Mouse (Mus musculus) spleen, postnatal 4 days (tissue): ENCODE results near the gene Tial1.

Source experiments
- DNase-seq, 2 experiments: peaks; one replicate each; pipeline ENCODE4 v3.0.0; 2022; ENCODE audit warnings: low spot score in 2 of 2

Tial1 gene

DNA sequence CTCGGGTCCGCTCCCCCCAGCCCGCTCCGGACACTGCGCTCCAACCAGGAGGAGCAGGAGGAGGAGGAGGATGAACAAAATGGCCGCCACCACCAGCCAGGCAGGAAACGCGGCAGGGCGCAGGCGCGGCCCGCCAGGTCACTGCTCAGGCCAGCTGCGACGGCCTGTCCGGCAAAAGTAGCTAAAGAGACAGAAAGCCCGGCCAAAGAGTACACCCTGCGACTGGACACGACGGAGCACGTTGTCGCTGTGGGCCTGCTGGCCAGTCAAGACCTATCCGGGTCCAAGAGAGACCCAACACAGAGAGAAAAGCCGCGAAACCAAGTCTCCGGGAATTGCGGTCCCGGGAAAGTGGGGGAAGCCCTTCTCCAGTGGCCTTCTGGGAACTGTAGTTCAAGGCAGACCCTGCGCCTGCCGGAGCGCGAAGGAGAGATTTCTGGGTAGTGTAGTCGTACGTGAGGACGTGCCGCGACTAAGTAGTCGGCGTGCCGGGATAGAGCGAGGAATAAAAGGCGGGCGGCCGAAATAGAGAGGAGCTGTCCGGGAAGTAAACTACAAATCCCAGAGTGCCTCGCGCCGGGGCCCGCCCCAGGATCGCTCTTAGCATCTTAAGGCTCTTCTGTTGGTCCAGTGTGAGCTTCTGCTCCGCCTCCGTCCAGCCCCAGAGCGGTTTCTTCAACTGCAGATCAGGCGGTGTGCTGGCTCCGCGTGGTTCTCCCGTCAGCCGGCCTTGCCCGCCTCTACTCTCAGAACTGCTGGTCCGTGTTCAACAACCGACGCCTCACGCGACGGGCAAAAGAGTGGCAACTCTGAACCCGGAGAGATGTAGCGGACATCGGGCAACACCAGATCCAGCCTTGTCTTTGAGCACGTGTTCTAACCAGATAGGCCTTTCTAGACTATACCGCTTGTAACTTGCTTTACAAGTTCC, at the start of gene Tial1:
Gene Tial1 (minus strand): TSS at position 433 of the 931 bp plus-strand sequence.
- peak; percentile 95 to 96 for DNase-seq

DNA sequence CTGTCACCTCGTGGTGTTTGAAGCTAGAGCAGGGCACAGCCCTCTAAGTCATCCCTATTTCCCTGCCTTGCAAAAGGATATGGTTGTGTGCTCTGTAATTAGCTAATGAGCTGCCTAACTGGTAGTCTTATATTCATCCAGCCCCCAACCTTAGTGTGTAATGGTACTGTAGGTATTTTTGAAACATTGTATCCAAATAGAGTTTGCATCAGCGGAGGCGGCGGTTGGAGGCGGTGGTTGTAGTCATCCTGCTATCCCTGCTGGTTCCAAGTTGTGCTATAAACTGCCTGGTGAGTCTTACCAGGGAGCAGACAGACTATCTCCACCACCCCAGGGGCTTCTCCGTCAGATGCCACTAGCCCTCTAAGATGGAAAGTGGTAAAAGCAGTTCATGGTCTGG, 42.6 kb upstream of the Tial1 start:
- DNase-seq, result no peak

DNA sequence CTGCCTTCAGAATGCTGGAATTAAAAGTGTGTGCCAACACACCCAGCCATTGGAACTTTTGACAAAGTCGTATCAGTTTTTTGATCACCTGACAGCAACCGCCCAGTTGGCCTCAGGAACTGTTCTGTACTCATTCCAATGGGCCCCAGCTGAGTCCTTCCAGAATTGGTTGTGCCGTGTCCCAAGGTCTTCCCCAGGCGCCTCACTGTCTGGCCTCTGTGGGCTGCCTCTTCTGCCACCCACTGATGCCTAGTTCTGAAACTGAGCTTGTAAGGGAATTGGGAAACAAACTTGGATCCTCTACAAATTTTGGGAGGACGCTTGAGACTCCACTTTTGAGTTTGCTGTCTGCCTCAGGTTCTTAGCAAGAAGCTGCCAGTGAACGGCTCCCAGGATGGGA, 38.3 kb upstream of the Tial1 start:
- DNase-seq, result no peak

DNA sequence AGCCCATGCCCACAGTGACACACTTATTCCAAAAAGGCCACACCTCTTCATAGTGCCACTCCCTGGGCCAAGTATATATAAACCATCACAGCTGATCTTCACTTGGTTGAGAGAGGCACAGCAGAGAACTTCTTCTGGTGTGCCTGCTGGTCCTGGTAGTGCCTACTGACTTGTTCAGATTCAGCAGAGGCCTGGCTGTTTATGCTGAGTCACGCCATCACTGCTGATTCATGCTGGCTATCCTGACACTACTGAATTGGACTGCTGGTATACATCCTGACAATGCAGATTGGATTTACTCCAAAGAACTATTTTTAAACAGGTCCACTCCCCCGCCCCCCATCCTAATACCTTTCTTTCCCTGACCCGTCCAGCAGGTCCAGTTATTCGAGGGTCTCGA, 33.0 kb upstream of the Tial1 start:
- no peak for DNase-seq

DNA sequence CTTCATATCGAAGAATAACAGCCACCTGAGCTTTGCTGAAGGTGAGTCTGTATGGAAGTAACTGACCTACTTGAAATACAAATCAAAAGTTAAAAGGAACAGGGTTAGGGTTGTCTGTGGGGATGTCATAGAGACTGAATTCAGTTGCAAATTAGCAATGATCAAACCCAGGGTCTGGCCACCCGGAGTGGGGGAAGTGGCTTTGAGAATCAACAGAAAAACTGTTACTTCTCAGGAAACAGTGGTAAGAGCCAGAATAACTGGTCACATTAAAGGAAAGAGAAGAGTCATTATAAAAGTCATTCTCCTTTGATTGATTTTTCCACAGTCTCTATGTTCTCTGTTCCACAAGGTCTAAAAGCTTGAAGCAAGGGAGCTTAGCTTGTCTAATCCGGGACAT, 27.5 kb upstream of the Tial1 start:
- DNase-seq, result no peak

DNA sequence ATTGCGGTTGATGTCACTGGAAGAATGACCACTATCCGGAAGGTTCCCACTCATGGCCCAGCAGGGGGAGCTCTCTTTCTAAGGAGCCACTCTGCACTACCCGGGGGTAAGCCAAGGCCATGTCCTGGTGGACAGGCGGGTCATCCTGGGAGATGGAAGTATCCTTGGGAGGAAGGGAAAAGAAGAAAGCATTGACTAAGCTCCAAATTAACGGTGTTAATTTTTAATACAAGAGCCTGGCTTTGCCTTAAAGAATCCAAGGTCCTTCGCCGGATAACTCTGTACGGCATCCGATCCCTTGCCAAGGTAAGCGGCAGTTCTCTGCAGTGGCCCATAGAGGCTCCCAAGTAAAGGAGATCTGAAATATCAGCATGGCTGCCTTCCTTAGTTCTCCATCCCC, 12.8 kb upstream of the Tial1 start:
- DNase-seq, result peak; percentile 36 to 71

DNA sequence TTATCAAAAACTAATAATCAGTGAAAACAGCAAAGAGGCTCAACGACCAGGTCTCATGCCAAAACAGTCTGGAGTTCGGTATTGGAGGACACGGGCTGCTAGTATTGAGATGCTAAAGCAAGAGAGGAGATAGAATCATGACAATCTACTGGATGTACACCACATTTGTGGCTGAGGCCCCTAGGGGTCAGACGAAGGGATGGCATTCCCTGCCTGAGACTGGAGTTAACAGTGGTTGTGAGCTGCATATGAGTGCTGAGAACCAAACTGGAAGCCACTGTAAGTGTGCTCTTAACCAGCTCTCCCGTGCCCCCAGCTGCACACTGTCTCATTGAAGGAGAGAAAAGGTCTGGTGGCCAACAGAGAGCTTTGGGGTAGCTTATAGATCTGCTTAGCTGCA, 889 bp upstream of the Tial1 start:
- no peak for DNase-seq

DNA sequence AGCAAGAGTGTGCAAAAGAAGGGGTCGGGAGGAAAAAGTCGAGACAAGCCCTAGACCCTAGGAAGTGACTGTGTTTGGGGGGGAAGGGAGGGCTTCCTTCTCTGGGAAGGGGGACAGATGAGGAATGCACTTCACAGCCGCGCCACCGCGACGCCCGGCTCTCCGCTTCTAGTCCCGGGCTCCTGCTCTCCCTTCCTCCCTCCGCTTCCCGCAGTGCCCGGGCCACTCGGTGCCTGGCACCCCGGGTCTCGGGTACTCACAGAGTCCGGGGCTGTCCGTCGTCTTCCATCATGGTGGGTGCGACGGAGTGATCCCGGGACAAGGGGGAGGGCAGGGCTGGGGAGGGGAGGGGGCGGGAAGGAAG, 670 bp downstream of the Tial1 start:
- no peak for DNase-seq

DNA sequence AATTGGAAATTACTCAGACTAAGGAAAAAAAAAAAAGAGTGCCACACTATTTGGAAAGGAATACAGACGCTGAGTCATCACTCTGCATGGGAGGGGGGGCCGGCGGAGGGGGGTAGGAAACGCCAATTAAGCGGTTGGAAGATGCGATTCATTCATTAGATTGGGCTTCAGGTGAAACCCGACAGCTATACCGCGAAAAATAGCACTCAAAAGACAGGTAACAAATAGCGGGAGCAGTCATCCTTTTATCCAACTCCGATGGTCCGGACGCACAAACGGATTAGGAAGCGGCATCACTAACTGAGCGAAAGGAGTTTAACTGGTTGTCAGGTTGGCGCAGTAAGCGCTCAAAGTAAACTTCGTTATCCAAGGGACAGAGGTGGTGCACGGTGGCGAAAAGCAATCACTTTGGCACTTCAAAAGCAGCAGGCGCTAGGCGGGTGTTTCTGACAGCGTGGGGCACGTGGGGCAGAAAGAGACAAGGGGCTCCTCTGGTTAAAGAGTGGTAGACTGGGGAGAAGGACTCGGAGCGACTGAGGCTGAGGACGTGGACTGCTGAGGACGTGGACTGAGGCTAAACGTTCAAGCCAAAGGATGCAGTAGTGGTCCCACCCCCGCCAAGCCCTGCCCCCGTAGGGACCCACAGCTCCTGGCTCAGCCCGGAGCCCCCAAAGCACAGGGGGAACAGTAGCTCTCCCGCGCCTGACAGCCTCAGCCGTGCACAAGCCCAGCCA, 1.2 kb downstream of the Tial1 start:
- peak; percentile 56 to 85 for DNase-seq

DNA sequence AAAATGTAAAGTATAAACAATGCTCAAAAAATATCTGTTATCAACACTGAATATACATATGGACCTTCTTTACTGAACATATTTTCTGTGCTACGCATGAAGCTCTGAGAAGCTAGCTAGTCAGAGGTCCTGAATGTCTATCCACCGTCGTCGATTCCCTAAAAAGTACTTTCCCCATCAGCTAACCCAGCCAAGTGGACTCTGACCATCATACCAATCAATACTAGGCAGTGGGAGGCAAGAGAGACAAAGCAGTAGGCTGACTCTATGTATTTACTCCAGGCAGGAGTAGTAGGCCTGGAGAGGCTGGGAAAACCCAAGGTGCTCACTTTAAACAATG, 1.8 kb downstream of the Tial1 start:
- no peak for DNase-seq

DNA sequence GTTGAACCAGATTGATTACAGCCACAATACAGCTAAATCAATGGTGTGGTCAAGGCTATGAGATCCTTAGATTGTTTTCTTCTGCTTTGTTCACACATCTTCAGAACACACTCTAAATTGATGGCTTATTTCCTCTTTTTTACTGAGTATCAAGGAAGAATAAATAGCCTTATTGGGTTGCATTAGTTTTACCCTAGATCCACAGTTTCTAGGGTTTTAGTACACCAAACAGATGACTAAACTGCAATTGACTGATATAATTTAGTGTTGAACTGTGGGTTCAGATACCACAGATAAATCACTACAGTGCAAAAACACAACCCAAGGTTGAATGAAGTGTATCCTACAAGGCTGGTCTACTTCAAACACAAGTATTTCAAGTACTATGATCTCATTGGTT, 3.5 kb downstream of the Tial1 start:
- no peak for DNase-seq

DNA sequence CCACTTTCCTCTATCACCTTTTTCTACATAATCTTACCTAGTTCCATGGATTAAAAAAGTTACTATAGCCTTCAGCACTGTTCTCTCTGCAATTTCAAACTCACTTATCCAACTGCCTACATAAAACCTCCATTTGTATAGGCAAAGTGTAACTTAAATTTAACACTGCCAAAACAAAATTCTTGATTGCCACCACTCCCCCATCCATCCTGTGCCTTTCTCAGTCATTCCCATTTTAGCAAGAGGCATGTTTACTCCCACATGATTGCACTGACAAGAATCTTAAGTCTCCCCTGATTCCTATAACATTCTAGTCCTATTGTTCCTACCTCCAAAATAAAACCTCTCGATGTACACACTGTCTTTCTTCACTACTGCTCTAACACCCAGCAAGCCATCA, 8.8 kb downstream of the Tial1 start:
- DNase-seq, result no peak

DNA sequence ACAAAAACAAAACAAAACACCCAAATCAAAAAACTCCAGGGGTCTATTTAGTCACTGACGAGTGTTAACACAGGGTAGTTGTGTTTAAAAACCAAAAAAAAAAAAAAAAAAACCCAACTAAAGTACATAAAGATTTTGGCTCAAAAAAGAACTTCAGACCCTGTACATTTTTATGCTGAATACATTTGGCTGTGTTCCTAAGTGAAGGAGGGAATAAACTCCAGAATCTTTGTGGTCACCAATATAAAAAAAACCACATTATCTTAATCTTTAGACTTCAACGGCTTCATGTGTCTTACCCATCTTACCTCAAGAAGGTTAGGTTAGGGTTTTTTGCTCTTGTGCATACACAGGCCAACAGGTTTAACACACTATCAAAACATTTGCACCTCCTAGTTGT, 20.9 kb downstream of the Tial1 start:
- DNase-seq, result no peak

DNA sequence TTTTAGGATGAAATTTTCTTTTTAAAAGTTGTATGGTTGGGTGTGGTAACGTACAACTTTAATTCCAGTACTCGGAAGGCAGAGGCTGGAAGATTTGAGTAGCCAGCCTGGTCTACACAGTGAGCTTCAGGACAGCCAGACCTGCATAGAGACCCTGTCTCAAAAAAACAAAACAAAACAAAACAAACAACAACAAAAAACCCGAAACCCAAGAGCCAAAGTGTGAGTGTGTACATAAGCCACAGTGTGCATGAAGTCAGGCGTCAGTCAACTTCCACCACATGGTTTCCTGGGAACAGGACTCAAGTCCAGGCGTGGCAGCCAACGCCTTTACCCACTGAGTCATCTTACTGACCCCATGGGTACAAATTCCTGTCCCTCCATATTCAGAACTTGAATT, 22.3 kb downstream of the Tial1 start:
- DNase-seq, result no peak

DNA sequence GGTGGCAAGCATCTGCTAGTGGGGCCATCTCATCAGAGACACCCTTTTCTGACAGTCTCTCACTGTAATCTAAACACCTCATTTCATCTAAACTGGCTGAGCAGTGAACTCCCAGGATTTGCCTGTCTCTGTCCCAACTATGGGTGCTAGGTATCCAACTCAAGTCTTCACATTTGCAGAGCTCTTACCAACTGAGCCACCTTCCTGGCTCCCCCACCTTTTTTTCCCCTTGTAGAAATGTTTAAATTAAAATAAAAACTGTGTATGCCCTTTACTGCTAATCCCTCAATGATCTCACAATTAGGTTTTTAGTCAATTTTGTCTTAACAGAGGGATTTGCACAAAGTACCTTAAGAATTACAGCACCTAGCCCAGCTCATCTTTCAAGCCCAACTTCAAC, 23.4 kb downstream of the Tial1 start:
- no peak for DNase-seq

DNA sequence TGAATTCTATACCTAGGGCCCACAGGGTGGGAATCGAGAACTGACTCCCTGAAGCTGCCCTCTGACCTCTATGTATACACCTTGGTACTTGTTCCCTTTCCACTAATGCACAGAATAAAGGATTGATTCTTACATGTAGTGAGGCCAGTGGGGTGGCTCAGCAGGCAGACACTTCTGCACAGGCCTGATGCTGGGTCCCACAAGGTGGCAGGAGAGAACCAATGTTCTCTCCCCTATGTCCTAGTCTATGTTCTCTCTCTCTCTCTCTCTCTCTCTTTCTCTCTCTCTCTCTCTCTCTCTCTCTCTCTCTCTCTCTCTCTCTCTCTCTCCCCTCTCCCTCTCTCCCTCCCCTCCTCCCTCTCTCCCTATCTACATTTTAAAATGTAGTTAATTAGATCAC, 28.3 kb downstream of the Tial1 start:
- DNase-seq, result no peak

DNA sequence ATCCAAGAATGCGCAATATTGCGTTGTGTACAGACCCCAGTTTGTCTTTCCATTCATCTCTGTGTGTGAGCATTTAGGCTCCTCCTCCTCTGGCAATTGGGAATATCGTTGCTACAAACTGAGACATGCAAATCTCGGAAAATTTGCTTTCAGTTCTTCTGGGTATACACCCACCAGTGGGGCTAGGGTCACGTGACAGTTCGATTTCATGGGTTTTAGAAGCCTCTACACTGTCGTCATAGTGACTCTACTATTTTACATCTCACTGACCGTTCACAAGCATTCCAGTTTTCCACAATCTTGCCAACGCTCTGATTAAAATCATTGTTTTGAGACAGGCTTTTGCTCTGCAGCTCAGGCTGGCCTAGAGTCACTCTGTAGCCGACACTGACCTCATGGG, 28.9 kb downstream of the Tial1 start:
- no peak for DNase-seq

DNA sequence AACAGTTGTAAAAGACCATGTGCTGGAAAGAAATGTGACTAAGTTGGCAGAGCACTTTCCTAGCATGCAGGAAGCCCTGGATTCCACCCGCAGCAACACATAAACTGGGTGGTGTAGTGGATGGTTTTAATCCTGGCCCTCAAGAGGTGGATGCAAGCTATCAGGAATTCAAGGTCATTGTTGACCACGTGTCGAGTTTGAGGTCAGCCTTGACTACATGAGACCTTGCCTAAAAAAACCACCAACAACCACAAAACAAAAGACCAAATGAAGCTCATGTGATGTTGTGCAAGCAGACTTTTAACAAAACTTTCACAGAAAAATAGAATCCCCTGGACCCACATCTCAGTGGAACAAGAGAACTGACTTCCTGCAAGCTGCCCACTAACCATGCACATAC, 39.0 kb downstream of the Tial1 start:
- DNase-seq, result no peak

DNA sequence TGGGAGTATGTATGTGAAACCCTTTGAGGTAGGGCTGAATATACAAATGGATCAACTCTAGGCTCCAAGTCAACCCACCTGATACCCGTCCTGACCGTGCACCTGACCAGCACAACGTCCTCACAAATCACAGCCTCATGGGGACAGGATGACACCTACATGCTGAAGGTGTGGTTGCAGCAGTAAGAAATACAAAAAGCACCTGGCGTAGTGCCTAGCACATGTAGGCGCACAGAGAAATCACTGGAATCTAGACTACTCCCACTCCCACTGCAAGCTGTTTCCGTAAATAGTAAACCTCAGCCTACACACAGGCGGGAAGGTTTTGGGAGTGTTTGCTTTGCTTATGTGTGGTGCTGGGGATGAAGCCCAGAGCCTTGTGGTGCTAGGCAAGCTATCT, 39.8 kb downstream of the Tial1 start:
- DNase-seq, result no peak

DNA sequence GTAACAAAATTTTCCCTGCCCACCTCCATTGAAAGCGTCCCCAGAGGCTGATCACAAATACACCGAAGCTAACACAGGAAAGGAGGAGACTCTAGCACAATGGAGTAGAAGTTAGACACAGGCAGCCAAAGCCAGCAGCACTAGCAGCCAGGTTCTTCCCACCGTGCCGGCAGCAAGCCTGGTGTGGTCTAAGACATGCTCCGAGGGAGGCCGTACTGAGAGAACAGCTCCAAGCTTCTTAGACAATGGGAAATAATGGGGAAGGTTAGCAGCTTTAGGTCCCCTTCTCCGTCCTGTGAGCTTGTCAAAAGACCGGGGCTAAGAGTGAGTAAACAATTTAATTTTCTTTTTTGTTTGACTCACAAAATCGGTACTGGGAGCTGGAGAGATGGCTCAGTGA, 41.8 kb downstream of the Tial1 start:
- no peak for DNase-seq

DNA sequence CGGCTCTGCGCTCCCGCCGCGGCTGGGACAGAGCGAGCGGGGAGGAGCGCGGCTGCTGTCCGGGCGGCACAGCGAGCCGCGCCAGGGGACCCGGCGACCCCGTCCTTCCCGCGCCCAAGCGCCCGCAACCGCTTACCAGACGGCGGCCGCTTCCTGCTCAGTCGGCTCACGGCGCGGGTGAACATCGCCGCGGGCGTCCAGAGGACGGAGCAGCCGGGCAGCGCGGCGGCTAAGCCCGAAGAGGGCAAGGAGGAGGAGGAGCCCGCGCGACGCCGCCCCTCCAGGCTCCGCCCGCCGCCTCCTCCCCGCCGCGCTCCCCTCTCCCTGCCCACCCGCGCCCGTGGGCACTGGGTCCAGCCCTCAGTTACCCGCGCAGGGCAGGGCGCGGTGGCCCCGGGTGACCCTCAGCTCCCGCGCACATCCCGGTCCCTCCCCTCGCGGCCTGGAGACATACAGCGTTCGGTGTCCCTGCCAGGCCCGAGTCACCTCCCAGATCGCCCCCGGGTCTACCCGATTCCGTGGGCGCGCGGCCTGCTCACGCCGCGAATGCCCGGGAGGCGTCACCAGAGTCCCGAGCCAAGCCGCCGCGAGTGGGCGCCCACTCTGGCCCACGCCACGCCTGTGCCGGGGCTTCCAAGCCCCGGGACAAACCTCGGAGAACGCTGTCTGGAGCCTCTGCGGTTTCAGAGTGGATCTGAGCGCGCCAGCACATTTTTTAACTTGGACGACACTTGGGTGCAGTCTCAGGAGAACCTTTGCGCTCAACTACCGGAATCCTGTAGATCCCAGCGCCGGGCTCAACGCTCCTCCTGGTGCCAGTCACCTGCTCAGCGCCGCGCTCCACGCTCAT, 43.4 kb downstream of the Tial1 start, which contains the start of gene Rgs10:
Gene Rgs10 (minus strand): TSS at position 829 of the 850 bp plus-strand sequence.
- peak; percentile 71 to 87 for DNase-seq

DNA sequence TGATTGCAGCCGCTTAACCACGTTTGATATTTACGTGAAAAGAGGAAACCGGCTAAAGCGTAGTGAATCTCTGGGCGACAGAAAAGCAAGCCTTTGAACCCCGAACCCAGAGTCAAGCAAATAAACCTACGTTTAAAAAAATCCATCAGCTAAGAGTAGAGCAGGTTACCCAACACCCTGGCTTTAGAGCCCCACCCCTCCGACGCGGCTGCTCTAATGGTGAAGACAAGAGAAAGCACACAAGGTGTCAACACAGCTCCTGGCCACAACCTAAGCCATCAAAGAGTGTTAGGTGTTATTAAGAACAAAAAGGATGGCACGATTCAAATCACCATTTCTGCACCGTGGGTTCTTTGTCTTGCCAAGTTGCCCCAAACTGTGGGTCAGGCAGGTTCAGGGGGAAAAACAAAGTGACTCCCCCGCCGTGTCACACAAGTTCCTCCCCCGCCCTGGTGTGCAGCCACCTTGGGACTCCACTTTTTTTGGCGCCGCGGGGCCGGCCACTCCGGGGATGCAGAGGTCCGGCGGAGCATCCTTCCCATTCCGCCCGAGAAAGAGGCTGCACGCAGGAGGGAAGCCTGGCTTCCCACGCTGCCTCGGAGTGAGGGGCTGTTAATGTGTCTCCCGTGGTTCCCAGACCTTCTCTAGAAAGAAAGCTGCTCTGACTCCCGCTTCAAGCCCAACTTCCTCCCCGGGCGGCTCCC, 44.1 kb downstream of the Tial1 start:
- peak; percentile 40 to 72 for DNase-seq
